Mouse (Mus musculus): Measurements from ENCODE around the gene Zfp131. TPM values are rescaled to one million over a fixed set of nuclear protein-coding genes. Genes with fewer than 3 reads are reported as not detected.

The Zfp131 gene
- polyA plus RNA-seq, 1 experiment from 2014 or later, result 46.2 TPM

- Histone ChIP-seq H3K27me3 (replicated peaks) (no peaks in the 10 kb centered on the region), H3K4me2 (replicated peaks) (no peak overlapping the region), H3K9me3 (no peaks in the 10 kb centered on the region), H3K4me3 (no peak overlapping the region), H3K36me3 (no peaks in the 10 kb centered on the region), H3K9ac (no peak overlapping the region), H3K4me1 (peaks cover 2% of the 10 kb centered on the region; the same call in 1 of the 2 replicates), H3K27ac (no peak overlapping the region)
- 90% methylated on average over 4 of the region's 4 CpGs for WGBS
- ATAC-seq (ENCODE audit: low FRiP score, low read depth), result no peak
These were observed 43.8 kb downstream of the Zfp131 start for GRCm38 (mm10) chr13:119746930-119747329.

GRCm38 (mm10) chr13:119743470-119743869, 47.2 kb downstream of the Zfp131 start:
- ATAC-seq (ENCODE audit: low FRiP score, low read depth), result no peak

DNA sequence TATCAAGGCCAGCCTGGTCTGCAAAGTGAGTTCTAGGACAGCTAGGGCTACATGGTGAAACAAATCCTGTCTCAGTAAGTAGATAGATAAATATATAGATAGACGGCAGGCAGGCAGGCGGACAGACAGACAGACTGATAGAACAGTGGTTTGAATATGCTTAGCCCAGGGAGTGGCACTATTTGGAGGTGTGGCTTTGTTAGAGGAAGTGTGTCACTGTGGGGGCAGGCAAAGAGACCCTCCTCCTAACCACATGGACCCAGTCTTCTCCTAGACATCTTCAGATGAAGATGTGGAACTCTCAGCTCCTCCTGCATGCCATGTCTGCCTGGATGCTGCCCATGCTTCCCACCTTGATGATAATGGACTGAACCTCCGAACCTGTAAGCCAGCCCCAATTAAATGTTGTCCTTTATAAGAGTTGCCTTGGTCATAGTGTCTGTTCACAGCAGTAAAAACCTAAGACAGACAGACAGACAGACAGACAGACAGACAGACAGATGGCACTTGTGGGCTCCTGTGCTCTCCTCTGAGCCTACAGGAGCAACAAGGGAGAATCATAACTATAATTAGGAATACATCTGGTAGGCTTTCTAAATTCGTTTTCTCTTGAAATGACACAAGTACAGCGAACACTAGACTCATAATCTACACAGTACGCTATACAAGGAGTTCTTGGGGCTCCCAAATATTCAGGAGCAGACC, 47.8 kb downstream of the Zfp131 start:
- Histone ChIP-seq H3K27me3 (replicated peaks) (no peaks in the 10 kb centered on the region), H3K4me3 (no peak overlapping the region), H3K27ac (no peak overlapping the region), H3K4me2 (replicated peaks) (no peak overlapping the region), H3K9ac (no peak overlapping the region), H3K9me3 (no peaks in the 10 kb centered on the region), H3K36me3 (no peaks in the 10 kb centered on the region), H3K4me1 (peaks cover 8% of the 10 kb centered on the region; the same call in 1 of the 2 replicates)
- 87% methylated on average over 6 of the region's 6 CpGs for WGBS
- no peak; the same call in 1 of the 2 replicates for ATAC-seq (ENCODE audit: low FRiP score, low read depth)

More at GRCm38 (mm10) chr13:119743470-119743869, 47.2 kb downstream of the Zfp131 start:
- Histone ChIP-seq H3K27ac (no peak overlapping the region), H3K27me3 (replicated peaks) (no peaks in the 10 kb centered on the region), H3K9ac (no peak overlapping the region), H3K4me3 (no peak overlapping the region), H3K4me2 (replicated peaks) (no peak overlapping the region), H3K9me3 (no peaks in the 10 kb centered on the region), H3K4me1 (peaks cover 8% of the 10 kb centered on the region; the same call in 1 of the 2 replicates), H3K36me3 (no peaks in the 10 kb centered on the region)
- WGBS, result 70% methylated on average over 3 of the region's 3 CpGs

GRCm38 (mm10) chr13:119741390-119742237, 49.1 kb downstream of the Zfp131 start:
- Histone ChIP-seq H3K36me3 (no peaks in the 10 kb centered on the region), H3K4me1 (peaks cover 8% of the 10 kb centered on the region; the same call in 1 of the 2 replicates), H3K27me3 (replicated peaks) (no peaks in the 10 kb centered on the region), H3K27ac (no peak overlapping the region), H3K4me2 (replicated peaks) (peak overlapping the region; percentile 54), H3K9ac (0 out of 2 replicates have a peak overlapping the region, but pooled peaks have one; percentile 22), H3K9me3 (no peaks in the 10 kb centered on the region), H3K4me3 (peak overlapping the region; percentile 7; the same call in 1 of the 2 replicates)
- peak; percentile 51; the same call in 1 of the 2 replicates for ATAC-seq (ENCODE audit: low FRiP score, low read depth)
- 3% methylated on average over 19 of the region's 19 CpGs for WGBS

GRCm38 (mm10) chr13:119731448-119731847, 59.2 kb downstream of the Zfp131 start:
- H3K4me2 ChIP-seq (replicated peaks), result no peak overlapping the region
- H3K27me3 ChIP-seq (replicated peaks), result no peaks in the 10 kb centered on the region
- 19% methylated on average over 6 of the region's 6 CpGs for WGBS
- H3K4me1 ChIP-seq, result no peaks in the 10 kb centered on the region
- no peak overlapping the region for H3K9ac ChIP-seq
- peak; percentile 34; the same call in 1 of the 2 replicates for ATAC-seq (ENCODE audit: low FRiP score, low read depth)
- H3K9me3 ChIP-seq, result no peaks in the 10 kb centered on the region
- no peaks in the 10 kb centered on the region for H3K36me3 ChIP-seq
- H3K4me3 ChIP-seq, result no peak overlapping the region
- no peak overlapping the region for H3K27ac ChIP-seq

GRCm38 (mm10) chr13:119729406-119729805, 61.3 kb downstream of the Zfp131 start:
- Histone ChIP-seq H3K9me3 (no peaks in the 10 kb centered on the region), H3K27me3 (replicated peaks) (no peaks in the 10 kb centered on the region), H3K36me3 (no peaks in the 10 kb centered on the region), H3K27ac (no peak overlapping the region), H3K4me2 (replicated peaks) (no peak overlapping the region), H3K4me3 (no peak overlapping the region), H3K9ac (no peak overlapping the region), H3K4me1 (no peaks in the 10 kb centered on the region)
- 90% methylated on average over 7 of the region's 7 CpGs for WGBS
- ATAC-seq (ENCODE audit: low FRiP score, low read depth), result no peak

DNA sequence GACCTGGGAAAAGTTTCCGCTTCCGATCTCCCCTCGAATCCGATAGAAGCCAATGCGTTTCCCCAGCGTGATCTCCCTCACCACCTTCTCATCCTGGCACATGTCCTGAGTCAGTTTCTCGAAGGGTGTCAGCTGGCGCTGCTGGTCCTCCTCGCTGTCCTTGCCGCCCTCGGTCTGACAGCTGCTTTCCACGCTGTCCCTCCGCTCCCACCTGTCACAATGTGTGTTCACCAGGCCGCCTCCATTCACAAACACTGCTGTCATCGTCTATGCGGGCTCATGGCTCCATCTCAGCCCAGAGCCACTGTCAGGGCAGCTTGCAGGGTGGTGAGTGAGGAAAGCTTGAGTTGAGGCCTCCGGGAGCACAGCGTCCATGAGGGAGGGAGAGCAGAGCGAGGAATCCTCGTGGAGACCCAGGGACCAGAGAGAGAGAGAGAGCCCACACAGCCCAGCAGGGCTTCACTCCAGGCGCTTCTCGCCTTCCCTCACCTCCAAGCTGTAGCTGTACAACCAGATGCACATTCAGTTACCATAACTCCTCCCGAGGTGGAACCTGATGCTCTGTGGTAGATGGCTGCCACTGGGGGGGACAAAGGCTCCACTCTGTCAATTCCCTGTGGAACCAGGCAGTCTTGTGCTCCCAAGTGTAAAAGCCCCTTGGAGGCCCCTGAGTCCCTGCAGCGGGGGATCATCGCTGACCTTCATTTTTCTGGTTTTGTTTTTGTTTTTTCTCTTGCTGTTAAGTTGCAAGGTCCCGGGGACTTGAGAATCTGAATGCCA, 62.9 kb downstream of the Zfp131 start:
- H3K4me2 ChIP-seq (replicated peaks), result no peak overlapping the region
- no peak overlapping the region for H3K27ac ChIP-seq
- no peak overlapping the region for H3K9ac ChIP-seq
- H3K9me3 ChIP-seq, result no peaks in the 10 kb centered on the region
- no peaks in the 10 kb centered on the region for H3K27me3 ChIP-seq (replicated peaks)
- WGBS, result 76% methylated on average over 26 of the region's 26 CpGs
- H3K36me3 ChIP-seq, result no peaks in the 10 kb centered on the region
- H3K4me1 ChIP-seq, result no peaks in the 10 kb centered on the region
- no peak overlapping the region for H3K4me3 ChIP-seq
- no peak for ATAC-seq (ENCODE audit: low FRiP score, low read depth)

- Histone ChIP-seq H3K4me2 (replicated peaks) (no peak overlapping the region), H3K4me1 (no peaks in the 10 kb centered on the region), H3K9me3 (no peaks in the 10 kb centered on the region), H3K9ac (no peak overlapping the region), H3K27me3 (replicated peaks) (no peaks in the 10 kb centered on the region), H3K36me3 (no peaks in the 10 kb centered on the region), H3K27ac (no peak overlapping the region), H3K4me3 (no peak overlapping the region)
- WGBS, result 89% methylated on average over 7 of the region's 7 CpGs
- no peak for ATAC-seq (ENCODE audit: low FRiP score, low read depth)
These were observed 66.1 kb downstream of the Zfp131 start for GRCm38 (mm10) chr13:119724541-119724940.

- no peak overlapping the region for H3K4me2 ChIP-seq (replicated peaks)
- no peaks in the 10 kb centered on the region for H3K4me1 ChIP-seq
- no peaks in the 10 kb centered on the region for H3K36me3 ChIP-seq
- no peaks in the 10 kb centered on the region for H3K9me3 ChIP-seq
- no peaks in the 10 kb centered on the region for H3K27me3 ChIP-seq (replicated peaks)
- H3K9ac ChIP-seq, result no peak overlapping the region
- 88% methylated on average over 5 of the region's 5 CpGs for WGBS
- ATAC-seq (ENCODE audit: low FRiP score, low read depth), result no peak
- H3K4me3 ChIP-seq, result no peak overlapping the region
- no peak overlapping the region for H3K27ac ChIP-seq
These were observed 67.3 kb downstream of the Zfp131 start for GRCm38 (mm10) chr13:119723368-119723767.

DNA sequence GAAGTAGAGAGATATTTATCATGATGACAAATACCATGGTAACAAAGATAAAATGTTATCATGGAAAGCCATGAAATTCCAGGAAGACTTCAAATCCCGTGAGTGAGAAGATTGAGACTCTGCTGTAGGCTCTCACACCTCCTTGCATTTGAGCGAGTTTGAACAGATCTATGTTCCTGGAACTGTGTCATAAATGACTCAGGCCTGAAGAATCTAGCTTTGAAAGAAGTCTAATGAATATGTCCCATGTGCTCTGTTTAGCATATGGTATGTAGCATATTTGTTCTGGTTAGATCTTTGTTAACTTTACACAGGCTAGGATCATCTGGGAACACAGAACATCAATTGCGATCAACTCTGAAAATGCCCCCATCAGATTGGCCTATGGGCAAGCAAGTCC, 68.2 kb downstream of the Zfp131 start:
- no peak for ATAC-seq (ENCODE audit: low FRiP score, low read depth)
- H3K27ac ChIP-seq, result no peak overlapping the region
- no peak overlapping the region for H3K4me2 ChIP-seq (replicated peaks)
- no peaks in the 10 kb centered on the region for H3K4me1 ChIP-seq
- H3K9ac ChIP-seq, result no peak overlapping the region
- H3K9me3 ChIP-seq, result no peaks in the 10 kb centered on the region
- no peaks in the 10 kb centered on the region for H3K27me3 ChIP-seq (replicated peaks)
- WGBS, result 92% methylated on average over 3 of the region's 3 CpGs
- H3K36me3 ChIP-seq, result no peaks in the 10 kb centered on the region
- no peak overlapping the region for H3K4me3 ChIP-seq

DNA sequence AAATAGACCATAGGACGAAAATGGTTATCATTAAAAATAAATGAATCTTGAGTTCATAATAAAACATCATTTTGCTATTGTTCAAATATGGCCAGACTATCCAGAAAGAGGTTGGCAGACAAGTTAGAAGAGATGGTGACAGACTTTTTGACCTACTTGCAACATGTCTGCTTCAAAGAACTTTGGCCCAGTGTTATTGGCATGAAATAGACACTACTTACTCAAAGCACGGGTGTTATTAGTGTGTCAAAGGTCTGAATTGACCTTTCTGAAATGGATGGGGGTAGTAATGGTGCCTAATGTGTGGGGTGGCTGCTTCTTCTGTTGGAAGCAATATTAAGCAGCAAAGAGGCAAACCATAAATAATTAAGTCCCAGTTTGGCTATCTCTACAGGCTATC, 74.6 kb downstream of the Zfp131 start:
- Histone ChIP-seq H3K4me3 (no peak overlapping the region), H3K27ac (no peak overlapping the region), H3K4me2 (replicated peaks) (no peak overlapping the region), H3K27me3 (replicated peaks) (no peaks in the 10 kb centered on the region), H3K9ac (no peak overlapping the region), H3K9me3 (no peaks in the 10 kb centered on the region), H3K36me3 (peaks cover 5% of the 10 kb centered on the region; the same call in 1 of the 2 replicates), H3K4me1 (no peaks in the 10 kb centered on the region)
- WGBS, result 82% methylated on average over 2 of the region's 2 CpGs
- ATAC-seq (ENCODE audit: low FRiP score, low read depth), result no peak

Measured in neural tube, embryonic 12.5 days (tissue).